Mouse (Mus musculus) layer of hippocampus, postnatal 14 days (tissue): ENCODE measurements around the gene Ube2q1. TPM values are rescaled to one million over a fixed set of nuclear protein-coding genes. Genes with fewer than 3 reads are reported as not detected.
A peak's percentile ranks its signal among the peaks of the same experiment; 100 is the strongest.
"Not testable (repeated sequence)": the region's sequence is repeated elsewhere in the genome, so short reads cannot be mapped to it uniquely, and the experiment has no call there.

ENCODE experiments used
- DNase-seq, 2 experiments: peaks; one replicate each; pipeline ENCODE4 v3.0.0; 2021 to 2022; ENCODE audit warnings: low spot score in 2 of 2, mixed read lengths in 1 of 2
- total RNA-seq, 2 experiments: library from RNA; stranded (reverse); gene quantifications; 2 replicates each; pipeline ENCODE4 v1.2.3; 2021

Ube2q1 gene
- total RNA-seq, 2 experiments from 2014 or later, result 84.2 to 89.3 TPM

DNA sequence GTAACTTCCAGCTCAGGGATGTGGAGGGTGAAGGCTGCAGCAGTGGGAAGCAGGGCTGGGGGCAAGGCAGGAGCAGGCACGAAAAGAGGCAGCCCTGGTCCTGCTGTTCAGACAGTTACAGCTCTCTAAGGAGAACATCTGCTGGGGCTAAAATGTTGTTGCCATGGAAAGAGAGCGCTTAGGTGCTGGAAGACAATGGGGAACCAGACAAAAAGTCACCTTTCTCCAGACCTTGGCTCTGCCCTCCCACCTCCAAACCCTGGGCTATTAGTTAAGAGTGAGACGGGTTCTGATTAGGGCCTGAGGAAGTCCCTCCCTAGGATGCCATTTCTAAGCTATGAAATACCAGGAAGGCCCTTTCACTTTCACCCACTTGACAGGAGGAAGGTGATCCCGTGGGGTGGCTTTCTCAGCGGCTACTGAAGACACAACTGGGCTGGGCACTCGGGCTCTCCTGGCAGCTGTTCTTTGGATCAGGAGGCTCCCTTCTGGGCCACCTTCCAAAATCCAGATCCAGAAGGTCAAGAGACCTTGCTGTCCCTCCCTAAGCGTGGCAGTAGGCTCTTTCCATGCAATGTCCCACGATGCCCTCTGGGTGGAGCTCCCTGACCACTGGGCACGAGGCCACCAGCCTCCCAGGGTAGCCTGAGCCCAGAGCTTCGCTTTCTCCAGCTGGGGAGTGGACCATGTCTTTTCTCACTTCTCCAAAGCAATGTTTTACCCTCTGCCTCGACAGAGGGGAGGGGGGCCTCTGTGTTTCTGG lies 11.8 kb downstream of the Ube2q1 start:
- peak; percentile 67 to 74 for DNase-seq

DNA sequence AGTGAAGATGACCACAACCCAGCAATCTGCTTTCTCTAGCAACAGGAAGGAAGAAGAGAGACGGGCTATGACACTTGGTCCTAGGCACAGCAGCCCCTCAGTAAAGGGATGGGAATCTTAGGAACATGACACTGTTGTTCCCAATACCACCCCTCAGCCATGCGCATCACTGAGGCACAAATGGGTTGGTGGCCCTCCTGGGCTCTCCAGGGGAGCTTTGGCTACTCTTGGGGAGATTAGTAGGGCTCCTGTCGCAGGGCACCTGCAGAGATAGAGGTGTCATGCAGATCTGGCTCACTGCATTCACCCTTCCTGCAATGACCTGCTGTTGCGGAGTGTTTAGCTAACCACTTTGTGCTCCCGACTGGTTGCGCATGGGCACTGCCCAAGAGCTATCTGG lies 12.9 kb downstream of the Ube2q1 start:
- no peak for DNase-seq

DNA sequence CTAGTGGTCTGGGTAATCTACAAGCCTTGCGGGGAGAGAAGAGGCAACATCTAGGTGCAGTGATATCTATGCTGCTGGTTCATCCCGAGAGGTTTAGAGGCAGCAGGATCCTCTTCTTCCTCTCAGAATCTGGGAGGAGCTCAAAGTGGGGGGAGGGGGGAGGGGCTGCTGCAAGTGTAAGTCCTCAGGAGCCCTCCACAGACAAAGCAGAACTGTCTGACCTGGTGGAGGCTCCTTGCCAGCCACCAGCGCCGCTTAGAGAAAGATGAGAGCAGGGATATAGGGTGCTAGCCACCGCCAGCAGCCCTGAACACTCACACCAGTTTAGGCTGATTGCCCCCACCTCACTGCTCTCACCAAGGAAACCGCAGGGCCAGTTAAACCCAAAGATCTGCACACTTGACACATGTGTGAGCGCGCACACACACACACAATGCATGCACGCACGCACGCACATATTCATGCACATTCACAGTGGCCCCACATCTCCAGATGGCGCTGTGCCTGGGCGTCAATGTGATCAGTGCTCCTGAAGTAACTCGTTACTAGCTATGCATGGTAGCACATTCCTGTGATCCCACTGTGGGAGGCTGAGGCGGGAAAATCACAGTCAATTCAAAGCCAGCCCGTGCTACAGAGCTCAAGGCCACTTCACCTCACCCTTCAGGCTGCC lies 15.4 kb downstream of the Ube2q1 start:
- DNase-seq, result no peak

DNA sequence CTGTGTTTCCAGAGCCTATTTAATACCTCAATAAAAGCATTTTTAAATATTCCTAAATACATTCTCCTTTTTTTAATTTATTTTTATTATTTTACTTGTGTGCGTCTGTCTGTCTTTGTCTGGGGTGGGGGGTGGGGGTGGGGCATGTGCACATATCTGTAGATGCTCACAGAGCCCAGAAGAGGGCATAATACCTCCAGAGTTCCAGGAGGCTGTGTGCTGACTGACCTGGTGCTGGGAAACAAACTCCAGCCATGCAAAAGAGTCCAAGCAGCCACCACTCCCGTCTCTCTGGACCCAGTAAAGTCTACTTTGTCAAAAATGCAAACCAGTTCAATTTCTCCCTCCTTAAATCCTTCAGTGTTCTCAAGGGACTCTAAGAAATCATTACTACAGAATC lies 21.2 kb downstream of the Ube2q1 start:
- no peak for DNase-seq

DNA sequence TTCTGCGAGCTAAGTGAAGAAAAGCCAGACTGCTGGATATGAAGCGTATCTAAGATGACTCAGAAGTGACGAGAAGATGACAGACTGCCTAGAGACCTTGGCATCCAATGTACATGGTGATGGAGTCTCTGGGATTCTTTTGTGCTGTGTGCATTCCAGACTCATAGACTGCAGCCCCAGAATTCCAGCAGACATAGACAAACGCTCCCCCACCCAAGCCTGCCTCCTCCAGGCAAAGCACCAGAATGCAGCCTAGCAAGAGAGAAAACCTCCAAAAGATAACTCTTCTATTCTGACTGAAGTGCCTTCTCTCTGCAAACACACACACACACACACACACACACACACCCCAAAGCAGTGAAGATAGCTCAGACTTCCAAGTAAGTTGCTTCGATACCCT lies 22.3 kb downstream of the Ube2q1 start:
- no peak for DNase-seq

DNA sequence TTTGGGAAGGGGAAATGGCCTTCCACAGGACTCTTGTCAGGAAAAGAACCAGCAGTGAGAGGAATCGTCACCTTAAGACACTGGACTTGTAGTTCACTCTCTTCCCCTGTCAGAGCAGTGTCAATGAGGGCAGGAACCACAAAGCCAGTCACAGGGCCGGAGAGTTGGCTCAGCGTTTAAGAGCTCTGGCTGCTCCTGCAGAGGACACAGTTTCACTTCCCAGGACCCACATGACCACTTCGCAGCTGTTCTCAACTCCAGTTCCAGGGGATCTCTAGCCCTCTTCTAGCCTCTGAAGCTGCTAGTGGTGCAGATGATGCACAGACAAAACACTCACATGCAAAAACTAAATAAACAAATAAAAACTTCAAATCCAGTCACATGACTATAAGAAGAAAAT lies 22.9 kb downstream of the Ube2q1 start:
- no peak for DNase-seq

DNA sequence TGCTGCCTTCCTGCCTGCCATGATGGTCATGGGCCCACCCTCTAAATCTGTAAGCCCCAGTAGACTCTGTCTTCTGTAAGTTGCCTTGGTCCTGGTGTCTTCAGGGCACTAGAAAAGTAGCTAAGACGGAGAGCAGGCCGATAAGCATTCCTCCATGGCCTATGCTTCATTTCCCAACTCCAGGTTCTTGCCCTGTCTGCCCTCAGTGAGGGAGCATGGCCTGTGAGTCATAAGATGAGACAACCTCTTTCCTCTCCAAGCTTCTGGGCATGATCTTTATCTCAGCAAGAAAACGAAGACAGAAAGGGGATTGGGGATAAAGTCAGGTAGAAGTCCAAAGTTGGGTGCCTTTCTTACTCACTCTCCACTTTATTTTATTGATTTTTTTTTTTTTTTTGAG lies 25.1 kb downstream of the Ube2q1 start:
- DNase-seq, result no peak

DNA sequence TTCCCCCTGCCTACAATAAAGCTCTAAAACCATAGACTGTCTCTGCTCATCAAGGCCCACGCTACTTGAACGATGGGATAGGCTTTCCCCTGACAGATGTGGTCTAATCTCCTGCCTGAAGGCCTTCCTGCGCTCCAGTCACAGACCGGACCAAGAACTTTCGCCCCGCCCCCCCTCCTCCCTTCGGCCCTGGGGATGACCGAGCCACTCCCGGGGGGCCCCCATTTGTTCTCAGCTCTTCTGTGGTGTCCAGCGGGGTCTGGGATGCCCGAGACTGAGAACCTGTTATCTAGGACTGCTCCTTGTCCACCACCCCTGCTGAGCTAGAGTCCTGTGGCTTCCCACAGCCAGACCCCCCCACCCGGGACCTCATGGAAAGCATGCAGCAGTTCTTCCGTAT lies 26.1 kb downstream of the Ube2q1 start:
- no peak for DNase-seq

DNA sequence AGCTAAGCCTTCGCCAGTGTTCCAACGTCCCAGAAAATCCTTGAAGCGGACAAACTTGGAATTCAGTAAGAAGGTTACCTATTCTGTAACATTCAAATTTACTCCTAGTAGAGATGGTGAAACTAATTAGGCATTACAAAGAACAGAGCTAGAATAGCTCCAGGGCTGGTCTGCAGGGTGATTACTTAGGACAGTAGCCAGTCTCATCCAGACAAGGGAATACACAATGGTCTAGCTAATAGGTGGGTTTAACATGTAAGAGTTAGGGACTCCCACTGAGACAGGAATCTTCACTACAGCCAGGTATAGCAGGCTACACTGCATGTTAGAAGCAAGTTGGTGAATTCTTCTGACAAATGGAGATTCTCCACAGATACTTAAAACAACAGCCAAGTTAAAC lies 26.7 kb downstream of the Ube2q1 start:
- DNase-seq, result not testable (repeated sequence)

DNA sequence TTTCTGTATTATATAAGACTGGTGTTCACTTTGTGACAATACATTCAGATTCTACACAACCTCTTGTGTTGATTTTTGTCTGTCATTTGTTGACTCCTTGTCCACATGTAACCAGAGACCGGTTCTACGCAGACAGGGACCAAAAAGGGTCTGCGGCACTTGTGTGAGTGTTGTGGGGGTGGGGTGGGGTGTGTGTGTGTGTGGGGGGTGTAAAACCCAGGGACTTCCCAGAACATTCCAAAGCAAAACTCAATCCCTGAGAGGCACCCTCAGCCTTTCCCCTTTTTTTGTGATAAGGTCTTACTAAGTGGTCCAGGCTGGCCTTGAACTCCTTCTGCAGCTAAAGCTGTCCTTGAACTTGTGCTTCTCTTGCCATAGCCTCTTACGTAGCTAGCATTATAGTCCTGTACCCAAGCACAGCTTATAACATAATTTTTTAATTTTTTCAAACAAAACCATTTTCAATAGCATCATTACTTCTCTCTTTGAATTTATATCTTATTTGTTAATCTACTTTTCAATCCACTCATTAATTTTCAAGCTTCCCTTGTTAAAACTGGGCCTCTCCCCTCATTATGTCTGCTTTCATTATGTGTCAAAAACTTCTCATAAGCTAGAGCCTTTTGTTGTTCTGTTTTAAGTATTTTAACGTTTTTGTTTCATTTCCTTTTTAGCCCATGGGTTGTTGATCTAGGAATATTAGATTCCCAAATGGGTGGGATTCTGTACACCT lies 27.5 kb downstream of the Ube2q1 start:
- no peak for DNase-seq

DNA sequence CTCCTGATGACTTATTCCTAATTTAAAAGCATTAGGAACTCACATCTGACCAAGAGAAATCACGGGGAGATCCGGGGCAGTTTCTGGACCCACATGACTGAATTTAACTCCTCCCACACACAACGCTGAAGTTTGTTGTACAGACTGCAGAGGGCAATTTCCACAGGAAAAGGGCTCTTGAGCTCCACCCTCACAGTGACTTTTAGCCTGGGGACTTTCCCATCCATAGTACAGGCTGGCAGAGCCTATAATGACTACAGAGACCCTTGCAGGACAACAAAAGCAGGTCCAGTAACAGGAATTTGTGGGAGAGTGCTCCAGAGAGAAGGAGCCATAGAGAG lies 28.1 kb downstream of the Ube2q1 start:
- DNase-seq, result no peak

DNA sequence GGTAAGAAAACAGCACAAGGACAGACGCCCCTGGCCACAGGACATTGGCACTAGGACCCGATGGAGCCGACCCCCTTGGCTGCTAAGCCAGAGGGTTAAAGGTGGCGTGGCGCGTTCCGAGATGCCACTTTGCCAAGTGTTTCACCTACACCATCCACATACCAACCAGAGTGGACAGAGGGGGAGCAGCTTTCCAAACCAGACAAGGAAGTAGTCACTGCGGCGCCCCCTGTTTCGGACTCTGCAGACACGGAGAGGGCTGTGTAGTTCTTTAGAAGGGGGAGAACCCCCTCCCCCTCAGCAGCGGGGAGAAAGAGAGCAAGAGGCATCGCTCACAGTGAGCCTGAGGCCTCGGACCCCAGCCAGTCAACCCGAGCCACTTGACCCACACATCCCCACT lies 29.5 kb downstream of the Ube2q1 start:
- DNase-seq, result no peak

DNA sequence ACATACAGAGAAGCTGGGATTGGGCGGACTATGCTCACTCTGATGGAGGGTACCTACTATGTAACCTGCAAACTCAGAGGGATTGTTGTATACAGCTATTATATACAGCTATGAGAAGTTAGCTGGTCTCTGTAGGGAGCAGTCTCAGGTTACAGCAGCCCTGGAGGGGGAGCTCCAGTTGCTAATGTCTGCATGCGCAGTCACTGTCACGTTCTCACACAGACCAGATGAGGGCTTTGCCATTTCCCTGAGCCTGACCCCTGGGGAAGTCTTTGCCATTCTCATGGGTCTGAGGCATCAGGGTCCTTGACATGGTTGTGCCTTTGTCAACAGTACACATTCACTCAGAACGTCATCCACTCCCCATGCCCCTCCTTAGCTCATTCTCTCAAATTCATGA lies 31.8 kb downstream of the Ube2q1 start:
- no peak for DNase-seq

DNA sequence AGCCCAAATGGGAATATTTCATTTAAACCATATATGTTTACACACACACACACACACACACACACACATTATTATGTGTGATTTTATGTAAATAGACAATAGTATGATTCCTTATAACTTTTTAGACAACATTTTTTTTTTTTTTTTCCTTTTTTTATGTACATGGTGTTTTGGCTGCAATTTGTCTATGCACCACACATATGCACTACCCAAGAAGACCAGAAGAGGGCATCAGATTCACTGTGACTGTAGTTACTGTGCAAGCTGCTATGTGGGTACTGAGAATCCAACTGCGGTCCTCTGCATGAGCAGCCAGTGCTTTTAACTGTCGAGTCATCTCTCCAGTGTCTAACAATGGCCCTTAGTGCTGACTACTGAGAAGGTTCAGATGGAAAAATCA lies 33.3 kb downstream of the Ube2q1 start:
- no peak for DNase-seq

DNA sequence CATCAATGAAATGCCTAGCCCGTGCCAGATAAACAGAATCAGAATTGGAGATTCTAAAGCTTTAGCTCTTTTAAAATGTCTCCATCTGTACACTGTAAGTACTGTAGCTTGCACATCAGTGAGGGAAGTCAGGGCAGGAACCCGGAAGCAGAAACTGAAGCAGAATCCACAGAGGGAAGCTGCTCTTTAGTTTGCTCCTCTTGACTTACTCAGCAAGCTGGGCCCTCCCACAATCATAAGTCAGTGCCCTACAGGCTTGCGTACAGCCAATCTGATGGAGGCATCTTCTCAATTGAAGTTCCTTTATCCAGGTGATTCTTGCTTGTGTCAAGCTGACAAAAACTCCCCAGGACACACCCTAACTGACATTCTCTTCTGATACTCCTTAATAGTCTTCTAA lies 33.8 kb downstream of the Ube2q1 start:
- no peak for DNase-seq

DNA sequence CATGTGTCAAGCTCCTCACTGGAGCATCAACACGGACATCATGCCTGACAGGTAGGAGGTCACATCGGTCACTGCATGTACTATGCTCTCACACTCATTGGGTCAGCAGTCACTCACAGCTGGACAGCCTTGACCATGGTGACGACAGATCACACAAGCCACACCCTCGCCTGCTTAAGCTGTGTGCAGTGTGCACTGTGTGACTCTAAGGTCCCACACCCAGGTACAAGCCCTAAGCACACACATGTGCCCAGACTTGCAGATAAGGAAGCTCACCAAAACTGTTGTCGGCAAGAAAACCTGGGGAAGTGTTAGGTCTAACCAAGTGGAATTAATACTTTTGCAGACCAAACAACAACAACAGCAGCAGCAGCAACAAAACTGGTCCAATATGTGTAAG lies 34.5 kb downstream of the Ube2q1 start:
- no peak for DNase-seq

DNA sequence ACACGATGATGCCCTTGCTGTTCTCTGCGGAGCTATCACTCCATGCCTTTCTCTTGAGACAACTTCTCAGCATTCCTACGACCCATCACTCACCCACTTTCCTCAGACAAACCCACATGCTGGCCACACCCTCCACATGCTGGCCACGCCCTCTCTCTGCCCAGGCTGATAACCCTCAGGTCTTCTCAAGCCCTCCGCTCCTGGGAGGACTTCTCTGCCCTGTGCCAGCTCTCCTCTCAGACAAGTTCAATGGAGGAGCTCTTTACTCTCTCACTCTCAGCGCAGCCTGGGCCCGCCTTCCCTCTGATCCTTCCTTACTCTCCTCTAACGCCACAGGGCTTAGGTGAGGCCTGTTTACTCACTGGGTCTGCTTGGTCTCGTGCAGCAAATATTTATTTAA lies 35.2 kb downstream of the Ube2q1 start:
- no peak for DNase-seq

DNA sequence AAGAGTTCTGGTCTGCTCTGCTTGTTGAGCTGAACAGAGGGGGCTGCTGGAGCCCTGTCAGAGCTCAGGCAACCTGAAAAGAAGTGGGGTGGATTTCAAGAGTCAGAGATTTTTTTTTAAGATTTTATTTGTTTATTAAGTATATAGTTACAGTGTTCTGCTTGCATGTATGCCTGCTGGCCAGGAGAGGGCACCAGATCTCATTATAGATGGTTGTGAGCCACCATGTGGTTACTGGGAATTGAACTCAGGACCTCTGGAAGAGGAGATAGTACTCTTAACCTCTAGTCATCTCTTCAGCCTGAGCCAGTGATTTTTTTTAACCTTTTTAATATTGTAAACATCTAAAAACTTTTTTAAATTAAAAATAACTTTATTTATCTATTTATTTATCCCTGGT lies 37.4 kb downstream of the Ube2q1 start:
- no peak for DNase-seq

DNA sequence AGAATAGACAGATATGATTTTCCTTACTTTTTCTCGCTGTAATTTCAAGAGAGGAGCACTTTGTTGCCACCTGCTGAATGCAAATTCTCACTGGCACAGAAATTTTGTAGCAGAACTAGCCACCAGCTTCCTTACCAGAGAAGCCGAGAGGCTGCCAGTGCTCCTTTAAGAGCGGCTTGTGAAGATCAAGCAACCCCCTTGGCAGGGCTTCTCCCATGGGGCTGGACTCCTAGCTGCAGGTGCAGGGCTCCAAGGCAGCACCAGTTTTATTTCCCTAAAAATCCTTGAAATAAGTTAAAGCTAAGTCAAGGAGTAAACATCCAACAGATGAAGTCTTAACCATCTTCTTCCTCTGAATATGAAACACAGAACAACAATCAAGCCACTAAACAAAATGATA lies 38.8 kb downstream of the Ube2q1 start:
- DNase-seq, result no peak

DNA sequence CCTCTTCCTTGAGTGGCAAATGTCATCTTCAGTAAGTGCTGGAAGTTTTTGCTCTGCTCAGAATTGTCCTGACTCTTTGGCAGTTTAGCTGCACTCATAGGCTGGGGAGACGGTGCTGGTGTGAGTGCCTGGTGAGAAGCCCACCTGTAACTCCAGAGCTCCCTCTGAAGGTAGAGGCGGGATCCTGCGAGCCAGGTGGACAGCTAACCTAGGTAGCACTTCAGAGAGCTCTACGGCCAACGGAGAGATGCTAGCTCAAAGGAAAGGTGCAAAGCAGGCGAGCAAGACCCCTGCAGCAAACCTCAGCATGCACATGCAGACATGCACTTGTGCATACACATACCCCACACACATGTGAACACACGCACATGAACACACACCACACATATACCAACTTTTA lies 40.6 kb downstream of the Ube2q1 start:
- no peak for DNase-seq

DNA sequence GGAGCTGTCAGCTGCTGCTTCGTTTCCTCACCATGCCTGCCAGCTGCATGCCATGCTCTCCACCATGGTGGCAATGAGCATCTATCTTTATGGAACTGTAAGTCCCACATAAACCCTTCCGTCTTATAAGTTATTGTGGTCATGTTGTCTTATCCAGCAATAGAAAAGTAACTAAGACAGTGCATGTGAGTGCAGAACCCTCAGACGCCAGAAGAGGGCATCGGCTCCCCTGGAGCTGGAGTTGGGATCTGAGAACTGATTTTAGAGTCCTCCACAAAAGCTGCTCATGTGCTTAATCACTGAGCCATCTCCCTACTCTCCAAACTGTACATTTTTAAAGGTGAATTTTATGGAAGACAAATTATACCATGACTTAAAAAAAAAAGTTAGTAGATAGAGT lies 43.6 kb downstream of the Ube2q1 start:
- peak in 1 of 2 experiments; percentile 18 for DNase-seq

DNA sequence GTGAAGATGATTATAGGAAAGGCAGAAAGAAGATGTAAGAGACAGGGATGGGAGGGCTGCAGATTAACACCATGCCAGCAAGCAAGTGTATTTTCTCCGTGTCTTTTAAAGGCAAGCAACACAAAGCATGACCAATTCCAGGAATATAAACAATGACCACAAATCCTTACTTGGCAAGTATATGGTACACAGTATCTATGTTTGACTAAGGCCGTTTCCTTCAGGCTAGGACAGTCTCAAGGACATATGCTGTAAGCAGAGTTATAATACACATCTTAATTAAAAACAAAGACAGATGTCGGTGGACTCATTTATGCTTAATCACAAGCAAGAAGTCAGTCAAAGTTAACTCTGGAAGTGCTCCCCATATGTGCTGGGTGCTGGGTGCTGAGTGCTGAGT lies 45.2 kb downstream of the Ube2q1 start:
- DNase-seq, result no peak

DNA sequence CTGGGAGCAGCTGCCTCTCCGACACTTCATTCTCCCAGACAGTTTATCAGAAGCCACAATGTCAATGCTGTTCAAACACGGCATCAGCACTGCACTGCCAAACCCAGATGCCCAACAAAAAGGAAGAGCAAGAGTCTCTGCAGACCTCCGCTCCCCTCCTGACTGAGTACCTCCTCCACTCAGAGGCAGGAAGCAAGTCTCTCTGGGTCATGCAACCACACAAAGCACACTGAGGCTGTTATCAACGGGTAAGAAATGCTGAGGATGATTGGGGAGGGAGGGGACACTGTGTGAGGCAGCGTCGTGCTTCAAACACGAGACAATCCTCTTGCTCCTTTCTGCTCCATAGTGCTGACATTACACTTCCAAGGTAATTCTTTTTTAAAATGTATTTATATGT lies 46.5 kb downstream of the Ube2q1 start:
- no peak for DNase-seq
